Mouse (Mus musculus): Measurements from ENCODE around the gene Anapc15-ps. TPM values are rescaled to one million over a fixed set of nuclear protein-coding genes. Genes with fewer than 3 reads are reported as not detected.
"Not testable (repeated sequence)": the region's sequence is repeated elsewhere in the genome, so short reads cannot be mapped to it uniquely, and the experiment has no call there.

The Anapc15-ps gene
- polyA plus RNA-seq, 1 experiment from 2014 or later: not detected

DNA sequence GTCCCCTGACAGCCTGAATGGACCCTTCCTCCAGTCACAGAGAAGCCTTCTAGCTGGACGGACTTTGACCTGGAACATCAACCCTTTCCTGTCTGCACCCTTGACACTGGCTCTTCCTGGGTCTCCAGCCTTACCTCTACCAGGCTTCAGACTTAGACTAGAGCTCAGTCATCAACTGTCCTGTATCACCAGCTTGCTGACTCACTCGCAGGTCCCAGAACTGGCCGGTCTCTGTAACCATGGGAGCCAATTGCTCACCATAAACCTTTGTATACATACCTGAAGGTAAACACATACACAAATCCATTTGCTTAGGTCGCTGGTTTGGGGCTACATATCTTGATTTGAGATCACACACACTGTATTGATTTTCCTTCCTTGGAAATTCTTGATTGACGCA is 33.8 kb downstream of the Anapc15-ps start:
- Histone ChIP-seq H3K27ac (replicated peaks) (no peak overlapping the region), H3K4me1 (peaks cover 5% of the 10 kb centered on the region; the same call in 1 of the 2 replicates), H3K9me3 (no peaks in the 10 kb centered on the region), H3K4me3 (no peak overlapping the region), H3K27me3 (no peaks in the 10 kb centered on the region), H3K36me3 (no peaks in the 10 kb centered on the region), H3K4me2 (replicated peaks) (no peak overlapping the region), H3K9ac (replicated peaks) (no peak overlapping the region)
- ATAC-seq (replicated peaks): no peak
- 81% methylated on average over 5 of the region's 5 CpGs for WGBS

DNA sequence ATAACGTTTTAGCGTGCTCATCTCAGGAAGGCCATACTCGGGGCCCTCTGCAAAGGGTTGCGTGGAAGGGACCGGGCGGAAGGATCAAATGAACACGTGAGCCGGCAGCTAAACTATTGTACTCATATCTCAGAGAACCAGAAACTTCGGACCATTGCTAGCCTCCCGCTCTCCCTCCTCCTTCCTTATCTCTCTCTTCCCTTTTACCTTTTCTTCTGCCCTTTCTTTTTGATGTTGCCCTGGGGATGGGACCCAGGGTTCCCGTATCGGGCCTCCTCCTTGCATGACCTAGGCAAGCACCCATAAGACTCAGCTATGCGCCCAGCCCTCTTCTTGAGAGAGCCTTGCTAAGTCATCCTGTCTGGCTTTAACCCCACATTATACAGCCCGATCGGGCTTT is 38.5 kb downstream of the Anapc15-ps start:
- no peak overlapping the region for H3K27ac ChIP-seq (replicated peaks)
- H3K9me3 ChIP-seq: no peaks in the 10 kb centered on the region
- H3K4me3 ChIP-seq: no peak overlapping the region
- no peak overlapping the region for H3K4me2 ChIP-seq (replicated peaks)
- no peak for ATAC-seq (replicated peaks)
- 90% methylated on average over 15 of the region's 15 CpGs for WGBS
- H3K9ac ChIP-seq (replicated peaks): no peak overlapping the region
- no peaks in the 10 kb centered on the region for H3K27me3 ChIP-seq
- H3K4me1 ChIP-seq: no peaks in the 10 kb centered on the region
- H3K36me3 ChIP-seq: no peaks in the 10 kb centered on the region

DNA sequence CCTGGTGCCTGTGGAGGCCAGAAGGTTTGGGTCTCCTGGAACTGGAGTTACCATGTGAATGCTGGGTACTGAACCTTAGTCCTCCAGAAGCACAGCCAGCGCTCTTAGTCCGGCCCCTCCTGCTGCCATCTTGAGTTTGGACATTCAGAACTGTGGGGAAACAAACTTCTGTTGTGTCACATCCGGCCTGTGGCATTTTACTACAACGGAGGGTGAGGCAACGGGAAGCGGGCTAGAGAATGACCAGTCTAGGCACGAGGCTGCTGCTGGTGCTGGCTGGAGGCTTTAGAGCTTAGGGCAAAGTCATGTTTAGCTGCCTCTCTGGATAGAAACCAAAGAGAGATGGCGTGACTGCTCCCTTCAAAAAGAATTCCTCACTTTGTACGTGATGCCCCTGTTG is 39.0 kb downstream of the Anapc15-ps start:
- Histone ChIP-seq H3K36me3 (no peaks in the 10 kb centered on the region), H3K27ac (replicated peaks) (no peak overlapping the region), H3K9ac (replicated peaks) (no peak overlapping the region), H3K4me3 (no peak overlapping the region), H3K9me3 (no peaks in the 10 kb centered on the region), H3K4me1 (no peaks in the 10 kb centered on the region), H3K4me2 (replicated peaks) (no peak overlapping the region), H3K27me3 (no peaks in the 10 kb centered on the region)
- WGBS: 93% methylated on average over 9 of the region's 9 CpGs
- no peak for ATAC-seq (replicated peaks)

DNA sequence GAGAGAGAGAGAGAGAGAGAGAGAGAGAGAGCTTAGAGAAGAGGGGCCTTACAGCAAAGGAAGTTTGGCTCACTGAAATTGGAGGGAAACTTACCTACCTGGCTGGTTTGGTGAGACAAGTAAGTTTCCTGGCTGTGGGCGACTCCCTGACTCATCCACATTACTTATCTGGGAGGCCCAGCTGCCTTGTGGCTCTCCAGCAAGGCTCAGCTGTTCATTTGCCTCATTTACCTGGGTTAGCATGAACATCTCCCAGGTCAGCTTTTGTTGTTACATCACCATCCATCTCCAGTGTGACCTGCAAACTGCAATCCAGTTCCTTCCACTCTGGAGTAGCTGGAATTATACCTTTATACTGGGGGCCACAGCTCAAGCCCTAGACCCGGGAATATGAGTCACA is 41.7 kb downstream of the Anapc15-ps start:
- ATAC-seq (replicated peaks): no peak
- Histone ChIP-seq H3K27ac (replicated peaks) (no peak overlapping the region), H3K27me3 (no peaks in the 10 kb centered on the region), H3K4me3 (no peak overlapping the region), H3K4me2 (replicated peaks) (no peak overlapping the region), H3K36me3 (no peaks in the 10 kb centered on the region), H3K4me1 (no peaks in the 10 kb centered on the region), H3K9me3 (no peaks in the 10 kb centered on the region), H3K9ac (replicated peaks) (no peak overlapping the region)
- whole genome bisulfite sequencing: 83% methylated on average over 2 of the region's 2 CpGs

DNA sequence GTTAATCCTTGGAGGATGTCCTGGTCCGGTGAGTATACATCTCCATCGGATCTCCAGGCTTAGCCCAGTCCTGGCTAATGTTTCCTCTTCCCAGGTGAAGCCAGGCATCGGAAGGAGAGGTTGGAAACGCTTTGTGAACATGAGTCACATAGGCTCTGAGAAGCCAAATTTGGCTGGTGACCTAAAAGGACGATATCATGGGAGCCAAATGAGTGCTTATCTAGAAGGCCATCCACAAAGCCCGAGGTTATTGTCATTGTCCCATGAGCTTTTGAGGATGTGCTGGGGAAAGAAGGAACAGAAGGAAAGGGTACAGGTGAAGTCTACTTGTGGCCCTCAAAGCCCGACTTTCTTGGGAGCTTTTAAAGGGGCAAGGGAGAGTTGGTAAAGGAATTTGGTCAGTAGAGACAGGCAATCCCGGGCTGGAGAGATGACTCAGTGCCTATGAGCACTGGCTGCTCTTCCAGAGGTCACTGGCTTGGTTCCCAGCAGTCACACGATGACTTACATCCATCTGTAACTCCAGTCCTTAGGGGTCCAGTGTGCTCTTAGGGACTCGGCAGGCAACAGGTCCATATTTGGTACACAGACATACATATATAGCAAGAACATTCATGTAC is 42.4 kb downstream of the Anapc15-ps start:
- Histone ChIP-seq H3K27me3 (no peaks in the 10 kb centered on the region), H3K4me1 (no peaks in the 10 kb centered on the region), H3K27ac (replicated peaks) (no peak overlapping the region), H3K4me3 (no peak overlapping the region), H3K4me2 (replicated peaks) (no peak overlapping the region), H3K9me3 (no peaks in the 10 kb centered on the region), H3K9ac (replicated peaks) (no peak overlapping the region), H3K36me3 (no peaks in the 10 kb centered on the region)
- no peak for ATAC-seq (replicated peaks)
- 90% methylated on average over 10 of the region's 10 CpGs for WGBS

DNA sequence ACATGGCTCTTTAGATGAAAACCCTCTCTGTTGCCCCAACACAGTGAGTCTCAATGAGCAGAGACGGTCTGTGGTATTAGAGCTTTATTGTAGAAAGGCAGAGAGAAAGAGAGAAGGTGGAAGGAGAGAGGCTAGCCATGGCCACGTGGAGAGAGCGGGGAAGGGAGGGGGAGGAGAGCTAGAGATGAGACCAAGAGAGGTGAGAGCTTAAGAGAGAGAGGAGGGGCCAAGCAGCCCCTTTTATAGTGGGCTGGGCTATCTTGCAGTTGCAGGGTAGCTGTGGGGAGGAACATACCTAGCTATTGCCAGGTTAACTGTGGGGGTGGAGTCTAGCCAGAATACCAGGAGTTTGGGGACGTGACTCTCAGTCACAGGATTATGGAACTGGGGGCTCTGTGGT is 43.1 kb downstream of the Anapc15-ps start:
- 80% methylated on average over 4 of the region's 4 CpGs for WGBS
- H3K27me3 ChIP-seq; H3K4me2 ChIP-seq (replicated peaks); H3K27ac ChIP-seq (replicated peaks); ATAC-seq (replicated peaks); H3K9ac ChIP-seq (replicated peaks); H3K36me3 ChIP-seq; H3K4me1 ChIP-seq; H3K9me3 ChIP-seq; H3K4me3 ChIP-seq: not testable (repeated sequence)

DNA sequence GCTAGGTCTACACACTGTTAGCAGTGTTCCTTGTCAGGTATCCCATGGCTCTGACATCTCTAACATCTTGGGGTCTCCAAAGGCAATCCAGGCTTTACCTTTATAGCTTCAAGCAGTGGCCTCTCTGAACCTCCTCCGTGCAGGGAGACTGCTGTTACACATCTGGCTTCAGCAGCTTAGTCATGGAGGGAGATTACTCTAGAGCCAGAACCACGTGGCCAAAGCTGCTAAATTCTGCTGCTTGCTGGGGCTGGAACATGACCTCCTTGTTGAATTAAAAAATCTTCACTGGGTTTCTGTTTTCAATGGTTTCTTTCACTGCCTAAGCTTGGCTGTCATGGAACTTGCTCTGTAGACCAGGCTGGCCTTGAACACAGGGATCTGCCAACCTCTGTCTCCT is 44.9 kb downstream of the Anapc15-ps start:
- no peaks in the 10 kb centered on the region for H3K4me1 ChIP-seq
- no peak for ATAC-seq (replicated peaks)
- H3K9me3 ChIP-seq: no peaks in the 10 kb centered on the region
- no peak overlapping the region for H3K4me2 ChIP-seq (replicated peaks)
- H3K9ac ChIP-seq (replicated peaks): no peak overlapping the region
- no peaks in the 10 kb centered on the region for H3K36me3 ChIP-seq
- WGBS: 71% methylated on average over 2 of the region's 2 CpGs
- no peaks in the 10 kb centered on the region for H3K27me3 ChIP-seq
- no peak overlapping the region for H3K4me3 ChIP-seq
- no peak overlapping the region for H3K27ac ChIP-seq (replicated peaks)

DNA sequence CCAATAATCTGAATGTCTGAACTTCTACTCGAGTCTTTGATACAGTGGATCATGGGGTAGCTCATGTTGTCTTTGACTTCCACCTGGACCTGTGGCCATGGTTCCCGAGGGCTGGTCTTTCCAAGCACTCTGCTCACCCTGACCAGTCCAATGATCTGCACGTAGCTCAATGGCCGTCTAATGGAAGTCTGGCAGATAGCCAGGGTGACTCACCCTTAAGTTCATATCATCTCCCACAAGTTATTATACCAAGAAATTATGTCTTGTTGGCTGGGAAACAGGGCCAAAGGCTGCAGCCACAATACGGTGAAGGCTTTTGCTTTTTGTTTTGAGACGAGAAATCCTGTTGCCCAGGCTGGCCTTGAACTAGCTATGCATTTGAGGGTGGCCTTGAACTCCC is 45.9 kb downstream of the Anapc15-ps start:
- Histone ChIP-seq H3K27ac (replicated peaks) (no peak overlapping the region), H3K4me1 (no peaks in the 10 kb centered on the region; the same call in 1 of the 2 replicates), H3K27me3 (no peaks in the 10 kb centered on the region), H3K9ac (replicated peaks) (no peak overlapping the region), H3K9me3 (no peaks in the 10 kb centered on the region), H3K4me2 (replicated peaks) (no peak overlapping the region), H3K4me3 (no peak overlapping the region), H3K36me3 (no peaks in the 10 kb centered on the region)
- WGBS: 94% methylated on average over 6 of the region's 6 CpGs
- ATAC-seq (replicated peaks): no peak

DNA sequence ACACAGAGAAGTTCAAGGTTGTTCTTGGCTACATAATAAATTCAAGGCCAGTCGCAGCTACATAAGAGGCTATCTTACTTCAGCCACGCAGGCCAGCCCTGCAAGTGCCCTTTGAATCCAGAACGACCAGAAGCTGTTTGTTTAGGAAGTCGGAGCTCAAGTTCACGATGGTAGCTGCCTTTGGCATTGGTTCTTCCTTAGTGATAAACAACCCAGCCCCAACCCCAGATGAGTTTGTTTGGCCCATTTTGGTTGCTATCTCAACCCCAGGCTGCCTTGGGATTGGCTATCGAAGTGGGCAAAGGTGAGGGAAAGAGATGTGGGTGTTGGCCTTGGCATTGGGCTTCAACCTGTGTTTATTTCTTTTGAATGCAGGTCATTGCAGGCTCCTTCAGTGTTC is 48.0 kb downstream of the Anapc15-ps start:
- WGBS: 91% methylated on average over 6 of the region's 6 CpGs
- H3K4me1 ChIP-seq: peaks cover 5% of the 10 kb centered on the region

DNA sequence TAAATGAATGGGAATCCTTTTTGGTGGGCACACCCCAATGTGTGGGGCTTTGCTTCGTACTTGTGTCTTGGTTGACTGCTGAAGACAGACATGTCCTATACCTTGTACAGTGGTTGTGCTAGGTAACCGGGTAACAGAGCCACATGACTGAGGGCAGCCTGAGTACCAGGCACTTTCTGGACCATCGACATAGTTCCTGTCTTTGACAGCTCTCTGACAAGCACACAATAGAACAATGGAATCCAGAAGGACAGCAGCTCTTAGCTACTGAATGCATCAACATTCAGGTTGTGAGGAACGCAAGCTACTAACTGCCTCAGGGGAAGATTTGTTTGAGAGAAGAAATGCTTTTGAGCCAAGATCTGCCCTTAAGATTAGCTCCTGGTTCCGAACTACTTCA is 49.2 kb downstream of the Anapc15-ps start:
- no peaks in the 10 kb centered on the region for H3K9me3 ChIP-seq
- H3K4me1 ChIP-seq: peaks cover 16% of the 10 kb centered on the region
- H3K9ac ChIP-seq (replicated peaks): no peak overlapping the region
- ATAC-seq (replicated peaks): no peak
- WGBS: 31% methylated on average over 5 of the region's 5 CpGs
- no peaks in the 10 kb centered on the region for H3K36me3 ChIP-seq
- H3K27ac ChIP-seq (replicated peaks): no peak overlapping the region
- H3K4me3 ChIP-seq: no peak overlapping the region
- H3K4me2 ChIP-seq (replicated peaks): no peak overlapping the region
- no peaks in the 10 kb centered on the region for H3K27me3 ChIP-seq

More for the DNA sequence above, 48.0 kb downstream of the Anapc15-ps start:
- Histone ChIP-seq H3K4me3 (no peak overlapping the region), H3K27me3 (no peaks in the 10 kb centered on the region), H3K9me3 (no peaks in the 10 kb centered on the region), H3K4me2 (replicated peaks) (no peak overlapping the region), H3K27ac (replicated peaks) (no peak overlapping the region), H3K36me3 (no peaks in the 10 kb centered on the region), H3K9ac (replicated peaks) (no peak overlapping the region)
- no peak for ATAC-seq (replicated peaks)

DNA sequence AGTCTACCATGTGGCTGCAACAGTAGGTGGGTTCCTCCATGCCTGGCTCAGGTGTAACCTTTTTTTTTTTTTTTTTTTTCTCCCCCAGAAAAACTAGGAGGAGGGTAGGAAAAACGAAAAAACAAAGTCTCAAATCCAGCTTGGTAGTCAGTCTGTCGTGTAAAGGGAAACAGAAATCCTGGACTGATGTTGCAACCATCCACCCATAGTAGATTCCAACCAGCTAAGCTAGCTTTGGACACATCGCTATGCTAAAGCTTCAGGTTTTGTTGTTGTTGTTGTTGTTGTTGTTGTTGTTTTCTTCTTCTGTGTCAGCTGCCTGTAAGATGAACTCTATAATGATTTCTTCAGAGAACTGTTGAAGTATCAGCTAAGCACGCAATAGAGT is 49.7 kb downstream of the Anapc15-ps start:
- no peak overlapping the region for H3K27ac ChIP-seq (replicated peaks)
- ATAC-seq (replicated peaks): no peak
- WGBS: 60% methylated on average over 4 of the region's 4 CpGs
- no peak overlapping the region for H3K9ac ChIP-seq (replicated peaks)
- no peaks in the 10 kb centered on the region for H3K9me3 ChIP-seq
- H3K27me3 ChIP-seq: no peaks in the 10 kb centered on the region
- no peak overlapping the region for H3K4me3 ChIP-seq
- H3K4me2 ChIP-seq (replicated peaks): no peak overlapping the region
- peaks cover 20% of the 10 kb centered on the region for H3K4me1 ChIP-seq
- no peaks in the 10 kb centered on the region for H3K36me3 ChIP-seq

Measured in forebrain, embryonic 15.5 days (tissue).